Mouse (Mus musculus) hindbrain, embryonic 10.5 days (tissue): ENCODE data around the gene Gtpbp1. TPM values are rescaled to one million over a fixed set of nuclear protein-coding genes. Genes with fewer than 3 reads are reported as not detected.
"Not testable (repeated sequence)": the region's sequence is repeated elsewhere in the genome, so short reads cannot be mapped to it uniquely, and the experiment has no call there.

Experiments used
- DNase-seq: peaks from one replicate; pipeline ENCODE4 v3.0.0-alpha.2; 2017; ENCODE audit warnings: low spot score
- H3K27ac ChIP-seq: fragments of 300-500 bp; sonication (generic); 2 replicates; pipeline ENCODE4 v1.5.1; 2016; ENCODE audit warnings: mild to moderate bottlenecking, moderate library complexity
- H3K27me3 ChIP-seq: fragments of 300-500 bp; sonication (generic); 2 replicates; pipeline ENCODE4 v1.6.1; 2016; ENCODE audit warnings: mild to moderate bottlenecking; ENCODE audit not compliant: poor library complexity, insufficient read depth, severe bottlenecking
- H3K36me3 ChIP-seq: fragments of 300-500 bp; sonication (generic); 2 replicates; pipeline ENCODE4 v1.6.1; 2016; ENCODE audit warnings: mild to moderate bottlenecking, moderate library complexity
- H3K4me1 ChIP-seq: fragments of 300-500 bp; sonication (generic); replicated peaks from 2 replicates; pipeline ENCODE4 v1.6.1; 2016; ENCODE audit warnings: mild to moderate bottlenecking
- H3K4me3 ChIP-seq: fragments of 300-500 bp; sonication (generic); 2 replicates; pipeline ENCODE4 v1.5.1; 2016; ENCODE audit warnings: mild to moderate bottlenecking, moderate library complexity
- H3K9me3 ChIP-seq: fragments of 300-500 bp; sonication (generic); 2 replicates; pipeline ENCODE4 v1.6.1; 2016; ENCODE audit warnings: mild to moderate bottlenecking, moderate library complexity
- WGBS: fragments of 180-500 bp; shearing (Covaris S2); methylation state at CpG from one replicate; pipeline ENCODE4 v1.1.7; 2016; 5-methylcytosine and 5-hydroxymethylcytosine counted together
- polyA plus RNA-seq: library from polyadenylated mRNA; unstranded; fragments of >200 nt; fragmentation: Nextera tagmentation; extraction: Ambion mirVana; gene quantifications from 2 replicates; pipeline ENCODE4 v1.2.1, GENCODE M21; 2016

Gtpbp1 gene
- polyA plus RNA-seq, 1 experiment from 2014 or later, result 44.7 TPM

DNA sequence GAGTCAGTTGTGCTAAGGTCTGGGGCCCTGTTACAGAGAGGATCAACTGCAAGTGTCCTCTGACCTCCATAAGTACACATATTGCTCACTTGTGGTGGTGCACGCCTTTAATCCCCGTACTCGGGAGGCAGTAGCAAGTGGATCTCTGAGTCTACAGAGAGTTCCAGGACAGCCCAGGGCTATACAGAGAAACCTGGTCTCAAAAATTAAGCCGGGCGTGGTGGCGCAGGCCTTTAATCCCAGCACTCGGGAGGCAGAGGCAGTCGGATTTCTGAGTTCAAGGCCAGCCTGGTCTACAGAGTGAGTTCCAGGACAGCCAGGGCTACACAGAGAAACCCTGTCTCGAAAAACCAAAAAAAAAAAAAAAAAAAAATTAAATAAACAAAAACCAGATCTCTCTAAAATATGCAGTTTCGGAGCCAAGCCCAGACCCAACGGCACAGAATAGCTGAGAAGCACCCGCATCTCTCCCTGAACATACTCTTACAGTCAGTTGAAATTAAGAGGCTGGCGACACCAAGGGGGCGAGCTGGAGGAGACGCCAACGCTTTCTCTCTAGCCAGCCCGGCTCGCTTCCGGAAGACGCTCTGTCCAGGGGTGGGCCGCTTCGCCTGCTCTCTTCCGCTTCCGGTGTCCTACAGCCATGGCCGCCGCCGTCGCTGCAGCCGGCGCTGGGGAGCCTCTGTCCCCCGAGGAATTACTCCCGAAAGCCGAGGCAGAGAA lies 20.2 kb upstream of the Gtpbp1 start, which contains the start of gene Tomm22:
Tomm22 (plus strand) TSS at position 613 of the 723 bp plus-strand sequence.
- peaks cover 68% of the 10 kb centered on the region for H3K36me3 ChIP-seq
- WGBS, result 20% methylated on average over 33 of the region's 33 CpGs
- peak; percentile 91 for DNase-seq
- no peaks in the 10 kb centered on the region for H3K27me3 ChIP-seq
- peaks cover 6% of the 10 kb centered on the region for H3K4me1 ChIP-seq
- no peaks in the 10 kb centered on the region for H3K9me3 ChIP-seq
- peak within 1 kb of the TSS; percentile 97 for H3K4me3 ChIP-seq
- H3K27ac ChIP-seq, result peak within 1 kb of the TSS; percentile 92

DNA sequence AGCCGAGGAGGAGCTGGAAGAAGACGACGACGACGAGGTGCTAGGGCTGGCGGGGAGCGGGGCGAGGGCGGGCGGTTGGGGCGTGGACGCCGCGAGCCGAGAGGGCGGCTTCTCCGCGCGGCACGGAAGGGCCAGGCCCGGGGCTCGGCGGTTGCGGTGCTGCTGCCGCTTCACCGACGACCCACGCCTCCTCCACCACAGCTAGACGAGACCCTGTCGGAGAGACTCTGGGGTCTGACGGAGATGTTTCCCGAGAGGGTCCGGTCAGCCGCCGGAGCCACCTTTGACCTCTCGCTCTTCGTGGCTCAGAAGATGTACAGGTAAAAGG lies 19.7 kb upstream of the Gtpbp1 start:
- Histone ChIP-seq H3K36me3 (peaks cover 68% of the 10 kb centered on the region), H3K27ac (peak overlapping the region; percentile 92), H3K4me1 (peaks cover 6% of the 10 kb centered on the region)

DNA sequence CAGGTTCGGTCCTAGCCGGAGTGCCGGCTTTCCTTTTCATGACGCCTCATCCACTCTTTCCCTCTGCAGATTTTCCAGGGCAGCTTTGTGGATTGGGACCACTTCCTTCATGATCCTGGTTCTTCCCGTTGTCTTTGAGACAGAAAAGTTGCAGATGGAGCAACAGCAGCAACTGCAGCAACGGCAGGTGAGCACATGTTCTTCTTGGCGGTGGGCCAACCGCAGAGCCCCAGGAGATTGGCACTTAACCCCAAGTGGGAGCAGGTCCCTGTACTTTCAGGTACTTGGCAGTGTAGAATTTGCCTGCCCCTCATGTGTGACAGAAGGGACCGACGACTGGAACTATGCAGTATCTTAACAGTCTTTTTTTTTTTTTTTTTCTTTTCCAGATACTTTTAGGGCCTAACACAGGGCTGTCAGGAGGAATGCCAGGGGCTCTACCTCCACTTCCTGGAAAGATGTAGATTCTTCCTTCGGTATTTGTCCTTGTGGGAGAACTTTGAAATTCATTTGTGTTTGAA lies 18.8 kb upstream of the Gtpbp1 start:
- 88% methylated on average over 11 of the region's 11 CpGs for WGBS

More for the DNA sequence above, 19.7 kb upstream of the Gtpbp1 start:
- no peak for DNase-seq
- WGBS, result under 1% methylated on average over 37 of the region's 37 CpGs
- H3K9me3 ChIP-seq, result no peaks in the 10 kb centered on the region
- peak overlapping the region; percentile 97 for H3K4me3 ChIP-seq
- H3K27me3 ChIP-seq, result no peaks in the 10 kb centered on the region

DNA sequence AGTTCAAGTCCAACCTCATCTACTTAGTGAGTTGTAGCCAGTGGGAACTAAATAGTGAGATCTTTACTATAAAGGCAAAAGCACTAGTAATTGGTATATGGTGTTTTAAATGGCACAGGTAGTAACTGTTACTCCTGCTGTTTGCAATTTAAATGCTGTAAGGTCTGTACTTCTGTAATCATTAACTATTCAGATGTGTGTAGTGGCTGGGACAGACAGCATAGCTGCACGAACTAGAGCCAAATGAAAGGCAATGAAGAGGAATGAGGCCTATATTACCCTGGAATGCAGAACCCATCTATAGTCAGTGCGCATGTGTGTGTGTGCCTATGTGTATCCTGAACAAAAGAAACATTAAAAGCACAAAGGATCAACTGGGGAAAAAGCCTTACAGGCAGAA lies 12.7 kb upstream of the Gtpbp1 start:
- Histone ChIP-seq H3K27me3 (no peaks in the 10 kb centered on the region), H3K4me1 (peaks cover 9% of the 10 kb centered on the region), H3K27ac (no peak overlapping the region), H3K36me3 (peaks cover 58% of the 10 kb centered on the region), H3K4me3 (no peak overlapping the region), H3K9me3 (no peaks in the 10 kb centered on the region)
- no peak for DNase-seq
- 95% methylated on average over 2 of the region's 2 CpGs for WGBS

More for the DNA sequence above, 18.8 kb upstream of the Gtpbp1 start:
- H3K27ac ChIP-seq, H3K27me3 ChIP-seq, H3K4me1 ChIP-seq, DNase-seq, H3K9me3 ChIP-seq: not testable (repeated sequence)
- peaks cover 68% of the 10 kb centered on the region for H3K36me3 ChIP-seq
- peak overlapping the region; percentile 97 for H3K4me3 ChIP-seq

DNA sequence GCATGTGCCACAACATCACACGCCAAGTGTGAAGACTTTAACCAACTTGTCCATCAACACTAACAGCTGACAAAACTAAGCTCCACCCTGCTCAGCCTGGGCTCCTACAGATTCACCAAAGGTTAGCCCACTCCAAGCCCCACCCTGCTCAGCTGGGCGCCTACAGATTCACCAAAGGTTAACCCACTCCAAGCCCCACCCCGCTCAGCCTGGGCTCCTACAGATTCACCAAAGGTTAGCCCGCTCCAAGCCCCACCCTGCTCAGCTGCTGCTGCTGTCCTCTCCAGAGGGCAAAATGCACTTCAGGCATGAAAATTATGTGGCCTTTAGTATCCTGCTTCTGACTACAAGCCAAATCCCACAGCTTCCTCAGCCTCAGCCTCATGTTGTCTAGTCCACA lies 8.7 kb upstream of the Gtpbp1 start:
- no peaks in the 10 kb centered on the region for H3K9me3 ChIP-seq
- H3K4me1 ChIP-seq, result peaks cover 46% of the 10 kb centered on the region
- 90% methylated on average over 4 of the region's 4 CpGs for whole genome bisulfite sequencing
- peaks cover 26% of the 10 kb centered on the region for H3K36me3 ChIP-seq
- H3K27me3 ChIP-seq, result no peaks in the 10 kb centered on the region
- H3K27ac ChIP-seq, result no peak overlapping the region
- H3K4me3 ChIP-seq, result no peak overlapping the region
- no peak for DNase-seq

DNA sequence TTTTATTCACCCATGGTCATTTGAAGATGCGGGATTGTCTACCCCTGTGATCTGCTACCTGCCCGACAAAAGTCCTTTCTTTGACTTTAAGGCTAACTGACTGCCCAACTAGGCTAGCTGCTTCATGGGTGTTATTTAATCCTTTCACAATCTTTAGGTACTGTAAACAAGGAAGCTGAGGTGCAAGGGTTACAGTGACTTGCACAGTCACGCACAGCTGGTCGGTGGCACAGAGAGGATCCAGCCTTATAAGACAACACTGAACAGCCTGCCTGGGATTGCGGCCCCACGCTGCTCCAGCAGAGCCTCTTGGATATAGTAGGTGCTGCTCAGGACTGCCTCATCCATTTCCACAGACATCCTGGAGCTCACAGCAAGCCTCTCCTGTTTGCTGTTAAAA lies 7.5 kb upstream of the Gtpbp1 start:
- Histone ChIP-seq H3K9me3 (no peaks in the 10 kb centered on the region), H3K36me3 (peaks cover 17% of the 10 kb centered on the region), H3K4me1 (peaks cover 58% of the 10 kb centered on the region), H3K4me3 (no peak overlapping the region), H3K27ac (no peak overlapping the region), H3K27me3 (no peaks in the 10 kb centered on the region)
- no peak for DNase-seq
- 89% methylated on average over 6 of the region's 6 CpGs for WGBS

DNA sequence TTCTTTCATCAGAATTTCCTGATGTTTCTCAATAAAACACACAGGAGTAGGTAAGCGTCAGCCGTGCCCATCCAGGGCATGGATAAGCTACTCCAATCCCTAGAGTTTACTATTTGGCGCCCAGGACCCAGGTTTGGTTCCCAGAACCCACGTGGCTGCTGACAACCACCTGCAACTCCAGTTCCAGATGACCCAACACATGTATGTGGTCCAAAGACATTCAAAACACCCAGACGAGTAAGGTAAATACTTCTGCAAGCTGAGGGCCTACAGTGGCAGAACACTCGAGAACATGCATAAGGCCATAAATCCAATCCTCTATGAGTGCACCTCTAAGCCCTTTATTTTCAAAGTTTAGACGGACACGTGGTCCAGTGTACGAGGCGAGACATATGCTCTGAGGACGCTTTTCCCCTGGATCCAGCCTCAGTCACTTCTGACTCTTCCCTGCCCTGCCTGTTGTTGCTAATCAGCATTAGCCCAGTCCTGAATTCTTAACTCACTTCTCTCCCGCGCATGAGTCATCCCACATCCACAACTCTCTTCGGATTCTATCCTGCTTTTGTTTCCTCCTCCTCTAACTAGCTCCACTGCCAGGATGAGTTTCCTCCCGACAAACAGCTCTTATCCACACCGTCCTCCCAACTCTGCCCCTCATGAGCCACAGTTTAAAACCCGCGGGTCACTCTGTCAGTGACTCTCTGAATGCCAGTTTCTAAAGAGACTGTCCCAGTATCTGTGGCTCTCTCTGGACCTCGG lies 6.8 kb upstream of the Gtpbp1 start:
- DNase-seq, result no peak
- peak overlapping the region; percentile 97; the same call in 1 of the 2 replicates for H3K4me3 ChIP-seq
- 80% methylated on average over 19 of the region's 19 CpGs for WGBS
- H3K9me3 ChIP-seq, result no peaks in the 10 kb centered on the region
- no peaks in the 10 kb centered on the region for H3K27me3 ChIP-seq
- H3K4me1 ChIP-seq, result peaks cover 64% of the 10 kb centered on the region
- H3K36me3 ChIP-seq, result peaks cover 14% of the 10 kb centered on the region
- no peak overlapping the region for H3K27ac ChIP-seq

DNA sequence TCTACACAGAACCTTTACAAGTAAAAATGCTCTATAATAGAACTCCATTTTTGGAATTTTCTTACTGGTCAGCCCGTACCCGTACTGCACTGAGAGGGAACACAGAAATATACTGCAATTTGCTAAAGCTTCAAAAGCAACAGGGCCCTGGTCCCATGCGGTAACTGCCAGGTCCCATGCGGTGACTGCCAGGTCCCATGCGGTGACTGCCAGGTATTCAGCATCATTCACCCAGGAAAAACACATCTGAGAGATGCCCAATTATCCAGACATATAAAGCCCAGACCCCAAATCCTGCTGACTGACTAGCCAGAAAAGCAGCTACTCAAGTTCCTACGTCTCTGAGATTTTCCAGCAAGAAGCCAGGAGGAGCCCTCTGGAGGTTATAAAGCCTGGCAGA lies 6.0 kb upstream of the Gtpbp1 start:
- Histone ChIP-seq H3K36me3 (peaks cover 10% of the 10 kb centered on the region; the same call in 1 of the 2 replicates), H3K27ac (no peak overlapping the region), H3K9me3 (no peaks in the 10 kb centered on the region), H3K4me3 (peak overlapping the region; percentile 97), H3K4me1 (peaks cover 67% of the 10 kb centered on the region), H3K27me3 (no peaks in the 10 kb centered on the region)
- no peak for DNase-seq
- WGBS, result 89% methylated on average over 6 of the region's 6 CpGs

DNA sequence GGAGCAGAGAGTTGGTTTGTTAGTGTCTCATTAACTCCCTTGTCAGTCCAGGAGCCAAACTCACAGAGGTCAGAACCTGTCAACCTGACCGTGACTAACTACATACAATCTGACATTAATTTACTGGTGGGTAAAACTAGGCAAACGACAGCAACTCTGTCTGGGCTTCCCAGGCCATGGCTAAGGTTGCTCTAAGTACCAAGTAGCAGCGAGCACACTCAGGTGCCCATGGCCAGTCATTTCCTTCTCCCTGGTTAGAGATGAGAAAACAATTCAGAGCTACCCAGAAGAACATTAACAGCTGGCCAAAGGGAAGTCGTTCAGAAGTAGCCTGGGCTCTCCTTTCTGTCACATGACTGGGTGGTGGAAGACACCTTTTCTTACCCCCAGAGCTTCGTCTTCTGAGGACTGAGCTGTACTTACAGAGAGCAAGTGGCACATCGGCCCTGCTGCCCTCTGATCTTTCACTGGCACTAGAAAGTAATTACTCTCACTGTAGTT lies 5.5 kb upstream of the Gtpbp1 start:
- no peaks in the 10 kb centered on the region for H3K9me3 ChIP-seq
- DNase-seq, result no peak
- peaks cover 73% of the 10 kb centered on the region for H3K4me1 ChIP-seq
- no peak overlapping the region for H3K27ac ChIP-seq
- peak overlapping the region; percentile 97 for H3K4me3 ChIP-seq
- 0 out of 2 replicates have a peak, but pooled peaks cover 8% of the 10 kb centered on the region for H3K36me3 ChIP-seq
- WGBS, result 57% methylated on average over 6 of the region's 6 CpGs
- no peaks in the 10 kb centered on the region for H3K27me3 ChIP-seq

DNA sequence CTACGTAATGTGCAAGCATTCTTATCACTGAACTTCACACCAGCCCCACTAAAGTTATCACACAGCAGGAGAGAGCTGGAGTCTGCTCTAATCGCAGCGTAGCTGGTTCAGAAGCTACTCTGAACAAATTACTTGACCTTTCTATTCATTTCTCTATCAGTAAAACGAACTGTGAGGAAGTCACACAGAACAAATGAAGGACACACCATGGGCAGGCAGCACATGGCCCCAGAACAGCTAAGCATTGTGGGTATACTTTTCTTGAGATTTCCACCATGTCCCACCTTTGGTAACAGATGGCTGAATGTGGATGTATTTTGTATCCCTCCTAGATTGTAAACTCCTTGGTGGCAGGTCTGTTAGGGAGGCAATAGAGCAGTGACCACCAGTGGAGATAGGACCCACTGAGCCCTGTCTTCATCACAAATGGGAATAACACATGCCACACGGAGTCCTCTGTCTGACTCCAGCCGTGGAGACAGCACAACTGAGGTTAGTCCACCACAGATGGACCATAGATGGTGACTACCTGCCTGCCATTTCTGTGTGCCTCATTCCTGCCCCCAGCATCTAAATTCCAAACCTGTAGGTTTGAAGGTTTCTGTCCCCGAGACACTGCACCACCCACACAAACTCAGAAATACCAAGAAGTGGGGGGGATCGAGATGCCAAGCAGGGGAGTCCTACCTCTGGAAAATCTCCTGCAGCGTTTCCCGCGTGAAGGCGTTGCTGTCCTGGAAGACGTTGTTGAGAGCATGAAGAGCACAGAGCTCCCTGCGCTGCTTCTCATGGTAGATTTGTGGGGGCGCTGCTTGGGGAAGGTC lies 4.4 kb upstream of the Gtpbp1 start:
- Histone ChIP-seq H3K27ac (peak overlapping the region; percentile 56), H3K36me3 (0 out of 2 replicates have a peak, but pooled peaks cover 8% of the 10 kb centered on the region), H3K9me3 (no peaks in the 10 kb centered on the region), H3K27me3 (no peaks in the 10 kb centered on the region), H3K4me1 (peaks cover 77% of the 10 kb centered on the region), H3K4me3 (peak overlapping the region; percentile 97)
- WGBS, result 21% methylated on average over 15 of the region's 15 CpGs
- DNase-seq, result no peak

DNA sequence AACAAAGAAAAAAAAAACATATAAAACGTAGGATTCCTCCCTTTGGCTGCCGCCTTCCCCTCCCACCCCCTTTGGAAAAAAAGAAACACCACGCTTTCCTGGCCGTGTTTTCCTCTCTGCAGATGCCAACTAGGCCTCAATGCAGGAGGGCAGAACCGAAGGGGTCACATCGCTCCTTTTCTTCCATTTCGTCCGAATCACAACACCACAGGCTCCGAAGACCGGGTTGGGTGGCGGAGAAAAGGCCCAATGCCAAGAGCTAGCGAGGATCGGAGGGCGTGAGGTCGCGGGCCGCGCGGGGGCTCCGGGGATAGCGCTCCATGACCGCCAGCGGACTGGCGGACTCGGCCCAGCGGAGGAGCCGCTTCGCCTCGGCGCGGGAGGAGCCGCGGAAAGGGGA lies 3.5 kb upstream of the Gtpbp1 start:
- Histone ChIP-seq H3K4me3 (peak overlapping the region; percentile 97), H3K27ac (peak overlapping the region; percentile 96), H3K27me3 (no peaks in the 10 kb centered on the region), H3K9me3 (no peaks in the 10 kb centered on the region), H3K4me1 (peaks cover 82% of the 10 kb centered on the region), H3K36me3 (0 out of 2 replicates have a peak, but pooled peaks cover 8% of the 10 kb centered on the region)
- no peak for DNase-seq
- under 1% methylated on average over 33 of the region's 33 CpGs for WGBS

DNA sequence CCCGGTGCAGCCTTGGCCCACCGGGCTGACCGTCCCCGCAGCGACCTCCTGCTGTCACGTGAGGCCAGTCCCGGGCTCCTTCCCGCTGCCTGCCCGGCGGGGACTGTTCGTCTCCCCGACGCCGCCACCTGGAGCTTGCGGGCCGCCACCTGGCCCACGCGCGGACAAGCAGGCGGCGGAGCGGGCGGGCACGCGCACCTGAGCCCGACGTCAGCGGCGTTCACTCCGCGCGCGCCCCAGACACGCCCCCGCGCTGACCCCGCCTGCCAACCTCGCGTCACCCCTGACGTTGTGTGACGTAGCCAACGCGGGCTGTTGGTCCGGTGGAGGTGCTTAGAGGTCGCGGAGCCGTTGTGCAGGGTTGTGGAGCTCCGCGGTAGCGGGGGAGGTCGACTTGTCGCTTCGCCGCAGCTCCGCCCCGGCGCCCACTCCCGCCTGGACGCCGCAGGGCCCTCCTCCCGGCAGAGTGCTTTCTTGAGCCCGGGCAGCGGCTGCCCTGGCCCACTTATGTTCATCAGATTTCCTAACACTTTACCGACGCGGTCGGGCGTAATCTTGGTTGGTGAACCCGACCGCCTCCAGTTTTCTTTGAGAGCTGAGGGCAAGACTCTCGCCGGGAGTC lies 2.9 kb upstream of the Gtpbp1 start, which contains the start of gene Josd1:
Josd1 (minus strand) TSS at position 274 of the 622 bp plus-strand sequence.
- peaks cover 84% of the 10 kb centered on the region for H3K4me1 ChIP-seq
- under 1% methylated on average over 72 of the region's 72 CpGs for whole genome bisulfite sequencing
- peak within 1 kb of the TSS; percentile 96 for H3K27ac ChIP-seq
- H3K36me3 ChIP-seq, result 0 out of 2 replicates have a peak, but pooled peaks cover 8% of the 10 kb centered on the region
- no peaks in the 10 kb centered on the region for H3K27me3 ChIP-seq
- no peaks in the 10 kb centered on the region for H3K9me3 ChIP-seq
- peak within 1 kb of the TSS; percentile 97 for H3K4me3 ChIP-seq
- DNase-seq, result peak; percentile 95
